Mouse (Mus musculus) lung, adult 2 months (tissue): ENCODE results near the gene Scml4.

Source experiments
- CTCF ChIP-seq: fragments of 200-500 bp; IDR thresholded peaks from 2 replicates; pipeline ENCODE4 v1.5.1; 2011; ENCODE audit warnings: mild to moderate bottlenecking, low read length, control low read depth; ENCODE audit not compliant: insufficient read depth
- POLR2A ChIP-seq: fragments of 200-500 bp; IDR thresholded peaks from 2 replicates; pipeline ENCODE4 v1.6.1; 2011; ENCODE audit warnings: low read depth, mild to moderate bottlenecking, control low read depth, low read length, borderline replicate concordance; ENCODE audit errors: extremely low read depth

DNA sequence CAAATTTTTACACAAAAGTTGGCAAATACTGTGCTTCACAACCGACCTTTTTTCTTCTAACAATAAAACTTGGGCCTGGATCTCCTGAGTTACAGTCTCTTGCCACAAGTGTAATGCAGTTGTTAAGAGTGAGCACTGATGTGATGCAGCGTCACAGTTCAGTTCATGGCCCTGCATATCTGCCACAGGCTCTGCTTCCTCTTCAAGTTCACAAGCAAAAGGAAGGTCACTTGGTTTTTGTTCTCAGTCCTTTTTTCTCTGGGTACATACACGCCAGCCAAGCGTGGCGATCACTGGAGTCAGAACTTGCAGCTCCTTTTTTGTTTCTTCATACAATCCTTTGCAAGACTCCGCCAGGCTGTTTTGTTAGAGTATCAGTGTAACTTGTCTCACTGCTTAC is 34.2 kb upstream of the Scml4 start:
- TF ChIP-seq POLR2A (no peak), CTCF (no peak)
